Mouse (Mus musculus) hematopoietic stem cell, adult 5-6 weeks (primary cell): ENCODE measurements around the gene Zfp786. TPM values are rescaled to one million over a fixed set of nuclear protein-coding genes. Genes with fewer than 3 reads are reported as not detected.

Source experiments
- ATAC-seq, 2 experiments: fragments of 125-278 bp in 1 of 2; replicated peaks in 1 of 2; 2 replicates each; pipeline ENCODE4 v1.8.0; 2016 to 2017; ENCODE audit warnings: inconsistent platforms in 2 of 2, mild to moderate bottlenecking in 2 of 2, moderate number of reproducible peaks in 2 of 2, low read depth in 1 of 2, moderate TSS enrichment in 1 of 2; ENCODE audit not compliant: low FRiP score in 2 of 2, poor library complexity in 2 of 2, severe bottlenecking in 2 of 2, insufficient read depth in 1 of 2, low TSS enrichment in 1 of 2
- total RNA-seq: library from RNA; stranded (forward); fragments of 172-1452, 232-1000 nt; gene quantifications from 2 replicates; pipeline ENCODE4 v1.2.3, GENCODE M21; 2017

The Zfp786 gene
- total RNA-seq, 1 experiment from 2014 or later = 1.1 TPM

- ATAC-seq = no peak
Measured at GRCm38 (mm10) chr6:47832220-47832619, 1.6 kb upstream of the Zfp786 start.

- ATAC-seq = 0 out of 4 replicates have a peak, but pooled peaks of 1 of the 2 experiments have one; percentile 36
Measured at GRCm38 (mm10) chr6:47828950-47829349, 1.7 kb downstream of the Zfp786 start.

- no peak for ATAC-seq
Measured at GRCm38 (mm10) chr6:47827462-47827861, 3.2 kb downstream of the Zfp786 start.

- ATAC-seq = no peak
Measured at GRCm38 (mm10) chr6:47824241-47824640, 6.4 kb downstream of the Zfp786 start.

GRCm38 (mm10) chr6:47821776-47822175 is 8.9 kb downstream of the Zfp786 start:
- ATAC-seq = no peak

DNA sequence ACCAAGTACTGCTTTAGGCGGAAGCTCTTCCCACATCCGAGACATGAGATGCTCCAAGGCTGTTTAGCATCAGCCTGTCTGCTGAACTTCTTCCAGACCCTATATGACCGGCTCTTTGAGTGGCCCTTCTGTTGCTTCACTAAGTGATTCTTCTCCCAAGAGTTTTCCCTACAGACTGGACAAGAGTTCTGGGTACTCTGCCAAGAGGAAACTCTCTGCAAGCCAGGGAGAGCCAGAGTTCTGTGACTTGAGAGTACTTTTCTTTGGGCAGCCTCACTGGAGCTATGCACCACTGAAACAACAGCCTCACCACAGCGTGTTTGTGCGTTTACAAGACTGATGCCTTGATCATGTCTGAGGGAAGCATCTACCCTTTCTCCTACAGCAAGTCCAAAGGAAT is 9.4 kb downstream of the Zfp786 start:
- no peak for ATAC-seq

GRCm38 (mm10) chr6:47819626-47820325 is 10.9 kb downstream of the Zfp786 start:
- no peak for ATAC-seq

DNA sequence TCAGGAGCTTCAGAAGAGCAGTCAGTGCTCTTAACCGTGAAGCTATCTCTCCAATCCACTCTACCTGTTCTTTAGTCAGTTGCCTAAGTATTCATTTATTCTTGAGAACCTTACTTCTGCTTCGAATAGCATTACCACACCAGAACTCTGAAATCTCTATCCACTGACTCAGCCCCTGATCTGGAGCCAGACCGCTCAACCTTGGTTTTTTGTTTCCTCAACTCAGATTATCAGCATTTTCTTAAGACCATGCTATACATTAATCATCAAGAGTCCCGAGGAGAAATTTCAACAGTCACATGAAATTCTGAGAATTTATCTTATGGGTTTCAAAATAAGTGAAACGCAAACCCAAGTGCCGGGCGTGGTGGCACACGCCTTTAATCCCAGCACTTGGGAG is 11.9 kb downstream of the Zfp786 start:
- ATAC-seq = no peak

GRCm38 (mm10) chr6:47816151-47816550 is 14.5 kb downstream of the Zfp786 start:
- no peak for ATAC-seq

DNA sequence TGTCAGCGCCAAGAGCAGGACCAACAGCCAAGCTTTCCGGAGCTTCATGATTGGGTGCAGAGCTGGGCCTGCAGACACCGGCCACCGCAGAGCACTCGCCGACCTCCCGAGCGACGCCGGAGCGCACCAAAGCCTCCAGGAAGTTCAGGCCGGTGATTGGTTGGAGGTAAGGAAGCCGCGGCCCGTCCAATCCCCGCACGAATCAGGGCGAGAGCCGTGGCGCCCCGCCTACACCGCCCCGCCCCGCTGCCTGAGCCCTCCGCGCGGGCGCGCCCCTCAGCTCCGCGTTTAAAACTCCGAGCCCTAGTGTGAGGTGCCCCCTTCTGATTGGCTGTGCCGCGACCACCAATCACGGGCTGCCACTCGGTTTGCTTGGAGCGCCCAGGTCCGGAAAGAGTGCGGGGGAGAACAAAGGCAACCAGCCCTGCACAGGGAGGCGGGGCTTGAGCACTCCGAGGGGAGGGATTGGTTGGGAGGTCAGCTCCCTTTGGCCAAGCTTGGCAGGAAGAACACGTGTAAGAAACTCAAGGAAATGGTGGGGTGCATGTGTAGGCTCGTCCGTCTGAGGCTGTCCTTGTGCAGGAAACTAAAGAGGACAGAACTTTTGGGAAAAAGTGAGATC is 17.3 kb downstream of the Zfp786 start, which contains the start of gene Pdia4:
TSS of gene Pdia4 (minus strand) at position 174 of the 622 bp plus-strand sequence.
- peak; percentile 96 for ATAC-seq

- ATAC-seq = no peak
Measured at GRCm38 (mm10) chr6:47812271-47812915, 18.3 kb downstream of the Zfp786 start.

GRCm38 (mm10) chr6:47811324-47811723 is 19.3 kb downstream of the Zfp786 start:
- ATAC-seq = no peak

GRCm38 (mm10) chr6:47810181-47810580 is 20.5 kb downstream of the Zfp786 start:
- no peak for ATAC-seq

GRCm38 (mm10) chr6:47809053-47809452 is 21.6 kb downstream of the Zfp786 start:
- ATAC-seq = no peak

GRCm38 (mm10) chr6:47808545-47808944 is 22.1 kb downstream of the Zfp786 start:
- no peak for ATAC-seq

DNA sequence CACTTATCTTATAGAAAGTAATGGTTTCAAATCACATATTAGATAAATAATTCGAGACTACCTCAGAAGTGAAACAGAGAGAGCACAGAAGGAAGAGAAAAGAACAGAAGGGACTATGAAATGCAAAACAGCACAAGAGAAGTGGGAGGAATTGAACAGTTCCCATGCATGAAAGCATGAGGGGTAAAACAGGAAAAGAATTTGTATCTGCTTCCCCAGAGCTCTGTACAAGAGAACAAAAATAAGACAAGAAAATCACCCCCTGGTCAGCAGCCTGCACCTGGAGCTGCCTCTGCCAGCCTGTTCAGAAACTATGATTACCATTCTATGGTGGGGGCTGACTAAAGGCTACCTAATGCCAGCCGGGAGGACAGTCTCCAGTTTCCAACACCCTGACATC is 23.2 kb downstream of the Zfp786 start:
- ATAC-seq = no peak

DNA sequence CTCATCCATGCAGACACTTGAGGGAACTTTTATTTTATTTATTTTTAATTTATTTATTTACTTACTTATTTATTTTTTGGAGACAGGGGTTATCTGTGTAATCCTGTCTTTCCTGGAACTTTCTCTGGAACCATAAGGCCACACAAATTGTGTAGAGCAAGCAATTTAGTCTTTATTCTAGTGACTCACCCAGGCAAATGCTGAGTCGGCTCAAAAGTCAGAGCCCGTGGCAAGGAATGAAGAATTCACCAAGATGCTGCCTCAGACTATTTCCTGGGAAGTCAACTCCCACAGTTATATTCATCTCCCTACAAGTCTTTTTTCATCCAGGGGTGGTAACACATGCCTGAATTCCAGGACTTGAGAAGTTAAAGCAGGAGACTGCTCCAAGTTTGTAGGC is 25.1 kb downstream of the Zfp786 start:
- ATAC-seq = no peak

- peak; percentile 80 to 89 for ATAC-seq
Measured at GRCm38 (mm10) chr6:47799079-47799478, 31.6 kb downstream of the Zfp786 start.
